Mouse (Mus musculus) forebrain, embryonic 14.5 days (tissue): ENCODE measurements at regions not wholly inside any gene's neighbourhood (a gene's known extent, or its start where the extent isn't known, plus 50 kb on each side); places are given as distances from the start of the nearest gene placed in this dataset.
A peak's percentile ranks its signal among the peaks of the same experiment; 100 is the strongest.

ENCODE experiments used
- ATAC-seq: fragments of 200-750 bp; cut with Nextera tagmentation; 2 replicates; pipeline ENCODE4 v1.8.0; 2017; ENCODE audit warnings: mild to moderate bottlenecking, moderate library complexity
- DNase-seq: peaks from one replicate; pipeline ENCODE4 v3.0.0-alpha.2; 2015; ENCODE audit warnings: low spot score
- H3K27ac ChIP-seq: fragments of 300-500 bp; sonication (generic); 2 replicates; pipeline ENCODE4 v1.5.1; 2014; ENCODE audit warnings: low read depth, mild to moderate bottlenecking, control low read depth, low read length, moderate library complexity
- H3K27me3 ChIP-seq: fragments of 300-500 bp; sonication (generic); replicated peaks from 2 replicates; pipeline ENCODE4 v1.6.1; 2014; ENCODE audit warnings: low read length, control low read depth, mixed read lengths; ENCODE audit not compliant: control insufficient read depth, insufficient read depth
- H3K36me3 ChIP-seq: fragments of 300-500 bp; sonication (generic); 2 replicates; pipeline ENCODE4 v1.6.1; 2014; ENCODE audit warnings: low read length, control low read depth; ENCODE audit not compliant: control insufficient read depth, insufficient read depth
- H3K4me1 ChIP-seq: fragments of 300-500 bp; sonication (generic); 2 replicates; pipeline ENCODE4 v1.6.1; 2014; ENCODE audit warnings: antibody characterized with exemption, low read length, control low read depth; ENCODE audit not compliant: control insufficient read depth, insufficient read depth
- H3K4me2 ChIP-seq: fragments of 300-500 bp; sonication (generic); 2 replicates; pipeline ENCODE4 v1.6.1; 2014; ENCODE audit warnings: mild to moderate bottlenecking, control low read depth, low read length
- H3K4me3 ChIP-seq: fragments of 300-500 bp; sonication (generic); 2 replicates; pipeline ENCODE4 v1.5.1; 2014; ENCODE audit warnings: low read depth, low read length, control low read depth
- H3K9ac ChIP-seq: fragments of 300-500 bp; sonication (generic); 2 replicates; pipeline ENCODE4 v1.6.1; 2014; ENCODE audit warnings: mild to moderate bottlenecking, low read length, control low read depth, moderate library complexity
- H3K9me3 ChIP-seq: fragments of 300-500 bp; sonication (generic); replicated peaks from 2 replicates; pipeline ENCODE4 v1.6.1; 2016; ENCODE audit warnings: low read length, control low read depth, mixed read lengths; ENCODE audit not compliant: control insufficient read depth
- WGBS: fragments of 180-500 bp; shearing (Covaris S2); extraction: QIAGEN DNeasy Blood & Tissue Kit; methylation state at CpG from one replicate; pipeline ENCODE4 v1.1.7; 2014; 5-methylcytosine and 5-hydroxymethylcytosine counted together

GRCm38 (mm10) chrX:7434268-7434667, 58.6 kb upstream of the Usp27x start:
- Histone ChIP-seq H3K27ac (no peak overlapping the region), H3K36me3 (no peaks in the 10 kb centered on the region), H3K9me3 (no peaks in the 10 kb centered on the region), H3K27me3 (no peaks in the 10 kb centered on the region), H3K4me3 (no peak overlapping the region), H3K4me1 (peaks cover 6% of the 10 kb centered on the region; the same call in 1 of the 2 replicates), H3K4me2 (no peak overlapping the region), H3K9ac (no peak overlapping the region)
- WGBS: 73% methylated on average over 2 of the region's 2 CpGs
- DNase-seq (no peak), ATAC-seq (no peak)

- H3K36me3 ChIP-seq: no peaks in the 10 kb centered on the region
- H3K4me1 ChIP-seq: peaks cover 6% of the 10 kb centered on the region; the same call in 1 of the 2 replicates
- DNase-seq (no peak), ATAC-seq (no peak)
- no peak overlapping the region for H3K9ac ChIP-seq
- no peak overlapping the region for H3K4me3 ChIP-seq
- no peaks in the 10 kb centered on the region for H3K27me3 ChIP-seq
- no peak overlapping the region for H3K27ac ChIP-seq
- H3K9me3 ChIP-seq: no peaks in the 10 kb centered on the region
- 96% methylated on average over 1 of the region's 1 CpGs for WGBS
- no peak overlapping the region for H3K4me2 ChIP-seq
Measured at GRCm38 (mm10) chrX:7430456-7430855, 54.8 kb upstream of the Usp27x start.

- Histone ChIP-seq H3K4me2 (no peak overlapping the region), H3K9me3 (no peaks in the 10 kb centered on the region), H3K27ac (peak overlapping the region; percentile 30; the same call in 1 of the 2 replicates), H3K27me3 (no peaks in the 10 kb centered on the region), H3K4me3 (no peak overlapping the region), H3K36me3 (no peaks in the 10 kb centered on the region), H3K4me1 (peaks cover 6% of the 10 kb centered on the region; the same call in 1 of the 2 replicates), H3K9ac (no peak overlapping the region)
- WGBS: 25% methylated on average over 5 of the region's 5 CpGs
- peak; percentile 21 for ATAC-seq
- no peak for DNase-seq
Measured at GRCm38 (mm10) chrX:7429524-7429865, 53.9 kb upstream of the Usp27x start.

GRCm38 (mm10) chrX:7428621-7429523, 53.2 kb upstream of the Usp27x start:
- Histone ChIP-seq H3K27me3 (no peaks in the 10 kb centered on the region), H3K9ac (no peak overlapping the region), H3K4me3 (no peak overlapping the region), H3K36me3 (no peaks in the 10 kb centered on the region), H3K9me3 (no peaks in the 10 kb centered on the region), H3K4me2 (peak overlapping the region; percentile 5; the same call in 1 of the 2 replicates), H3K27ac (peak overlapping the region; percentile 30; the same call in 1 of the 2 replicates), H3K4me1 (peaks cover 6% of the 10 kb centered on the region; the same call in 1 of the 2 replicates)
- peak; percentile 95 for ATAC-seq
- WGBS: 33% methylated on average over 20 of the region's 20 CpGs
- DNase-seq: peak; percentile 87
